Mouse (Mus musculus) midbrain, postnatal 0 days (tissue): ENCODE results near the gene Vgll4. TPM values are rescaled to one million over a fixed set of nuclear protein-coding genes. Genes with fewer than 3 reads are reported as not detected.

ENCODE experiments used
- ATAC-seq: fragments of 200-750 bp; cut with Nextera tagmentation; 2 replicates; pipeline ENCODE4 v1.8.0; 2017; ENCODE audit warnings: moderate number of reproducible peaks, mild to moderate bottlenecking, moderate TSS enrichment, moderate library complexity; ENCODE audit not compliant: low FRiP score
- DNase-seq: peaks from one replicate; pipeline ENCODE4 v3.0.0-alpha.2; 2015; ENCODE audit warnings: low spot score
- H3K27ac ChIP-seq: fragments of 300-500 bp; sonication (generic); 2 replicates; pipeline ENCODE4 v1.5.1; 2014; ENCODE audit warnings: low read depth, mild to moderate bottlenecking, low read length, mixed read lengths
- H3K27me3 ChIP-seq: fragments of 300-500 bp; sonication (generic); 2 replicates; pipeline ENCODE4 v1.6.1; 2014; ENCODE audit warnings: low read length, control low read depth, mixed read lengths; ENCODE audit not compliant: insufficient read depth
- H3K36me3 ChIP-seq: fragments of 300-500 bp; sonication (generic); 2 replicates; pipeline ENCODE4 v1.6.1; 2014; ENCODE audit warnings: low read length, control low read depth, mixed read lengths; ENCODE audit not compliant: insufficient read depth
- H3K4me1 ChIP-seq: fragments of 300-500 bp; sonication (generic); 2 replicates; pipeline ENCODE4 v1.6.1; 2014; ENCODE audit warnings: mild to moderate bottlenecking, control low read depth, antibody characterized with exemption, low read length, mixed read lengths; ENCODE audit not compliant: insufficient read depth
- H3K4me2 ChIP-seq: fragments of 300-500 bp; sonication (generic); 2 replicates; pipeline ENCODE4 v1.6.1; 2014; ENCODE audit warnings: low read depth, mild to moderate bottlenecking, low read length, mixed read lengths; ENCODE audit not compliant: poor library complexity, severe bottlenecking
- H3K4me3 ChIP-seq: fragments of 300-500 bp; sonication (generic); 2 replicates; pipeline ENCODE4 v1.5.1; 2014; ENCODE audit warnings: low read depth, mild to moderate bottlenecking, low read length, moderate library complexity
- H3K9ac ChIP-seq: fragments of 300-500 bp; sonication (generic); replicated peaks from 2 replicates; pipeline ENCODE4 v1.6.1; 2014; ENCODE audit warnings: mild to moderate bottlenecking, low read length, moderate library complexity, mixed read lengths; ENCODE audit not compliant: poor library complexity, severe bottlenecking
- H3K9me3 ChIP-seq: fragments of 300-500 bp; sonication (generic); 2 replicates; pipeline ENCODE4 v1.6.1; 2016; ENCODE audit warnings: low read length, control low read depth
- CTCF ChIP-seq: IDR thresholded peaks from 2 replicates; pipeline ENCODE4 v1.5.1; 2016; ENCODE audit warnings: antibody characterized with exemption, mild to moderate bottlenecking
- WGBS: fragments of 180-500 bp; shearing (Covaris S2); extraction: QIAGEN DNeasy Blood & Tissue Kit; methylation state at CpG from one replicate; pipeline ENCODE4 v1.1.7; 2014; 5-methylcytosine and 5-hydroxymethylcytosine counted together
- polyA plus RNA-seq: library from polyadenylated mRNA; unstranded; fragments of >200 nt; fragmentation: Nextera tagmentation; extraction: Ambion mirVana; gene quantifications from 2 replicates; pipeline ENCODE4 v1.2.1, GENCODE M21; 2015
- total RNA-seq: library from RNA; depleted of rRNA; stranded (reverse); fragments of >200 nt; gene quantifications from 2 replicates; pipeline ENCODE4 v1.2.3, GENCODE M21; 2014

Gene Vgll4
- total and polyA plus RNA-seq, 2 experiments from 2014 or later, result 36.0 to 58.5 TPM

- Histone ChIP-seq H3K4me2 (no peak overlapping the region), H3K4me3 (no peak overlapping the region), H3K9ac (no peak overlapping the region), H3K4me1 (peaks cover 3% of the 10 kb centered on the region; the same call in 1 of the 2 replicates), H3K27me3 (no peaks in the 10 kb centered on the region), H3K36me3 (no peaks in the 10 kb centered on the region), H3K27ac (no peak overlapping the region), H3K9me3 (no peaks in the 10 kb centered on the region)
- ATAC-seq (no peak), DNase-seq (no peak)
- TF ChIP-seq CTCF, result no peak
- 90% methylated on average over 7 of the region's 7 CpGs for WGBS
Observed at GRCm38 (mm10) chr6:114909801-114910200, 60.0 kb downstream of the Vgll4 start.

- Histone ChIP-seq H3K9me3 (no peaks in the 10 kb centered on the region), H3K36me3 (no peaks in the 10 kb centered on the region), H3K4me2 (no peak overlapping the region), H3K9ac (no peak overlapping the region), H3K27me3 (no peaks in the 10 kb centered on the region), H3K4me3 (no peak overlapping the region), H3K27ac (no peak overlapping the region), H3K4me1 (peaks cover 2% of the 10 kb centered on the region; the same call in 1 of the 2 replicates)
- ATAC-seq, result no peak
- TF ChIP-seq CTCF, result no peak
- WGBS, result 91% methylated on average over 6 of the region's 6 CpGs
- DNase-seq, result no peak
Observed at GRCm38 (mm10) chr6:114907459-114907858, 62.3 kb downstream of the Vgll4 start.

- no peak for ATAC-seq
- H3K4me3 ChIP-seq, result no peak overlapping the region
- H3K27ac ChIP-seq, result no peak overlapping the region
- peaks cover 13% of the 10 kb centered on the region for H3K4me1 ChIP-seq
- no peaks in the 10 kb centered on the region for H3K9me3 ChIP-seq
- no peak overlapping the region for H3K9ac ChIP-seq
- DNase-seq, result no peak
- TF ChIP-seq CTCF, result no peak
- no peaks in the 10 kb centered on the region for H3K27me3 ChIP-seq
- no peak overlapping the region for H3K4me2 ChIP-seq
- 74% methylated on average over 5 of the region's 5 CpGs for WGBS
- no peaks in the 10 kb centered on the region for H3K36me3 ChIP-seq
Observed at GRCm38 (mm10) chr6:114906209-114906608, 63.6 kb downstream of the Vgll4 start.

- WGBS, result 80% methylated on average over 8 of the region's 8 CpGs
- no peak overlapping the region for H3K4me2 ChIP-seq
- no peaks in the 10 kb centered on the region for H3K27me3 ChIP-seq
- H3K9me3 ChIP-seq, result no peaks in the 10 kb centered on the region
- no peak for TF ChIP-seq CTCF
- no peak overlapping the region for H3K4me3 ChIP-seq
- ATAC-seq (no peak), DNase-seq (no peak)
- no peaks in the 10 kb centered on the region for H3K36me3 ChIP-seq
- H3K9ac ChIP-seq, result no peak overlapping the region
- H3K4me1 ChIP-seq, result peaks cover 15% of the 10 kb centered on the region
- no peak overlapping the region for H3K27ac ChIP-seq
Observed at GRCm38 (mm10) chr6:114905253-114906028, 64.4 kb downstream of the Vgll4 start.

- no peak overlapping the region for H3K9ac ChIP-seq
- ATAC-seq (no peak), DNase-seq (no peak)
- H3K4me3 ChIP-seq, result no peak overlapping the region
- no peak for TF ChIP-seq CTCF
- H3K4me1 ChIP-seq, result peaks cover 20% of the 10 kb centered on the region
- H3K4me2 ChIP-seq, result no peak overlapping the region
- 91% methylated on average over 3 of the region's 3 CpGs for WGBS
- H3K27ac ChIP-seq, result no peak overlapping the region
- H3K36me3 ChIP-seq, result no peaks in the 10 kb centered on the region
- no peaks in the 10 kb centered on the region for H3K27me3 ChIP-seq
- H3K9me3 ChIP-seq, result no peaks in the 10 kb centered on the region
Observed at GRCm38 (mm10) chr6:114904818-114905217, 65.0 kb downstream of the Vgll4 start.

- Histone ChIP-seq H3K27ac (no peak overlapping the region), H3K36me3 (no peaks in the 10 kb centered on the region), H3K4me1 (peaks cover 20% of the 10 kb centered on the region), H3K4me2 (no peak overlapping the region), H3K27me3 (no peaks in the 10 kb centered on the region), H3K9ac (no peak overlapping the region), H3K4me3 (no peak overlapping the region), H3K9me3 (no peaks in the 10 kb centered on the region)
- ATAC-seq, result no peak
- no peak for TF ChIP-seq CTCF
- WGBS, result 74% methylated on average over 6 of the region's 6 CpGs
- DNase-seq, result no peak
Observed at GRCm38 (mm10) chr6:114904233-114904632, 65.6 kb downstream of the Vgll4 start.
